Mouse (Mus musculus) adrenal gland, postnatal 10 days (tissue): ENCODE data around the gene Filip1l. TPM values are rescaled to one million over a fixed set of nuclear protein-coding genes. Genes with fewer than 3 reads are reported as not detected.

Source experiments
- DNase-seq: peaks from one replicate; pipeline ENCODE4 v3.0.0; 2021; ENCODE audit warnings: mixed read lengths
- total RNA-seq, 2 experiments: library from RNA; stranded (reverse); gene quantifications; 2 replicates each; pipeline ENCODE4 v1.2.3; 2021

Filip1l gene
- total RNA-seq, 2 experiments from 2014 or later, result 22.6 to 23.1 TPM

- DNase-seq, result no peak
Measured at GRCm38 (mm10) chr16:57397845-57398244, 45.0 kb downstream of the Filip1l start.

GRCm38 (mm10) chr16:57398387-57399214, 45.7 kb downstream of the Filip1l start:
- DNase-seq, result peak; percentile 85

- no peak for DNase-seq
Measured at GRCm38 (mm10) chr16:57399566-57399965, 46.7 kb downstream of the Filip1l start.

- no peak for DNase-seq
Measured at GRCm38 (mm10) chr16:57401702-57402101, 48.8 kb downstream of the Filip1l start.

GRCm38 (mm10) chr16:57402910-57403309, 50.0 kb downstream of the Filip1l start:
- no peak for DNase-seq

- no peak for DNase-seq
Measured at GRCm38 (mm10) chr16:57403825-57404224, 50.9 kb downstream of the Filip1l start.

- DNase-seq, result no peak
Measured at GRCm38 (mm10) chr16:57412766-57413165, 59.9 kb downstream of the Filip1l start.

GRCm38 (mm10) chr16:57416049-57416448, 63.2 kb downstream of the Filip1l start:
- DNase-seq, result no peak

GRCm38 (mm10) chr16:57417017-57417416, 64.1 kb downstream of the Filip1l start:
- no peak for DNase-seq

GRCm38 (mm10) chr16:57417955-57418354, 65.1 kb downstream of the Filip1l start:
- DNase-seq, result no peak

GRCm38 (mm10) chr16:57419332-57419731, 66.4 kb downstream of the Filip1l start:
- DNase-seq, result no peak

GRCm38 (mm10) chr16:57419881-57420280, 67.0 kb downstream of the Filip1l start:
- no peak for DNase-seq

- DNase-seq, result peak; percentile 38
Measured at GRCm38 (mm10) chr16:57420773-57421556, 68.1 kb downstream of the Filip1l start.

GRCm38 (mm10) chr16:57421680-57422417, 69.0 kb downstream of the Filip1l start:
- no peak for DNase-seq

- peak; percentile 33 for DNase-seq
Measured at GRCm38 (mm10) chr16:57423001-57423800, 70.3 kb downstream of the Filip1l start.

GRCm38 (mm10) chr16:57426680-57427079, 73.8 kb downstream of the Filip1l start:
- DNase-seq, result no peak

GRCm38 (mm10) chr16:57427516-57428285, 74.8 kb downstream of the Filip1l start:
- peak; percentile 64 for DNase-seq

GRCm38 (mm10) chr16:57428977-57429376, 76.1 kb downstream of the Filip1l start:
- no peak for DNase-seq

GRCm38 (mm10) chr16:57431294-57431693, 78.4 kb downstream of the Filip1l start:
- no peak for DNase-seq

- no peak for DNase-seq
Measured at GRCm38 (mm10) chr16:57433173-57433572, 80.3 kb downstream of the Filip1l start.

- no peak for DNase-seq
Measured at GRCm38 (mm10) chr16:57433671-57434070, 80.8 kb downstream of the Filip1l start.
